Mouse (Mus musculus) c-Kit-positive CD71-positive TER-119-negative erythroid progenitor cells, embryonic 14.5 days (primary cell): Measurements from ENCODE around the gene Cped1.

ENCODE experiments used
- DNase-seq: peaks from one replicate; pipeline ENCODE4 v3.0.0-alpha.2; 2013; ENCODE audit warnings: low read depth

Gene Cped1

GRCm38 (mm10) chr6:22000086-22000485, 14.4 kb downstream of the Cped1 start:
- no peak for DNase-seq

DNA sequence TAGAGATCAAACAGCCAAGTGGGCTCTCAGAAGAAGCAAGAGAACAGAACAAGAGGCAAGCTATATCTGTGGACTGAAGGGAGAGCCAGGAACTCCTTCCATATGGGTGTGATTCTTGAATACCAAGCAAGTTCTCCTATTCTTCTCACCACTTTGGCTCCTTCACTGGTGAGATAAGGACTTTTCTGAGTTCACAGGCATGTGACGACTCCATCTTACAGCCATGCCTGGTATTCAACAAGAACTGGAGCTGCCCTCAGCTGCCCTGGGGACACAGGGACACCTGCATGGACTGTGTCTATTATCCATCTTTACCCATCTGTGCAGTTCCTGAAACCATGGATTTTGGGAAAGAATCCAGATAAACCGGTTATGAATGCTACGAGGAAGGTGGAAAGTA, 15.2 kb downstream of the Cped1 start:
- DNase-seq, result no peak

DNA sequence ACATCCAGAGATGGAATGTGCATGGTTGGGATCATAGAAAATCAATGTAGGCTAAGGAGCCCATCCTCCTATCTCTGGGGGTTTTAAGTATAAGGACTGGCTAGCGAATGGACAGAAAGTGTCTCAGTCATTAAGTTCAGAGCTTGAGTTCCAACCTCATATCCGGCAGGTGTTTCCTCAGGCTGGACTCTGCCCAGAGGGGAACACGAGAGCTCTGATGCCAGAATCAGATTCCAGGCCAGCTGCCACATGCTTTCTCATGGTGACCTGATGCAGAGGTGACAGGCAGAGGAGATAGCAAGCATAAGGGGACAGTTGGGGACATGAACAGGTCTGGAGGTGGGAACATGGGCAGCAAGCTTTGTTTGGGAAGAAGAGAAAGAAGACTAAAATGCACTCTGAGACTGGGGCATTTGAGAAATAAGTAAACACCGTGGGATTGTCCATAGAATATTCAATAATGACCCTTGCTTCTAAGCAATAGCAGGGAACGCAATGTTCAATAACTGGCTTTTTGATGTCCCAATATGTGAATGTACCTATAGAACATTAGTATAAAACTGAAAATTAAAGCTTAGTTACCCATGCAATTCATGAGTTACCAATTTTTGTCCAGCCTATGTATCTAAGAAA, 15.7 kb downstream of the Cped1 start:
- no peak for DNase-seq

- DNase-seq, result no peak
These were observed 16.9 kb downstream of the Cped1 start for GRCm38 (mm10) chr6:22002521-22003199.

- no peak for DNase-seq
These were observed 17.5 kb downstream of the Cped1 start for GRCm38 (mm10) chr6:22003200-22003587.

DNA sequence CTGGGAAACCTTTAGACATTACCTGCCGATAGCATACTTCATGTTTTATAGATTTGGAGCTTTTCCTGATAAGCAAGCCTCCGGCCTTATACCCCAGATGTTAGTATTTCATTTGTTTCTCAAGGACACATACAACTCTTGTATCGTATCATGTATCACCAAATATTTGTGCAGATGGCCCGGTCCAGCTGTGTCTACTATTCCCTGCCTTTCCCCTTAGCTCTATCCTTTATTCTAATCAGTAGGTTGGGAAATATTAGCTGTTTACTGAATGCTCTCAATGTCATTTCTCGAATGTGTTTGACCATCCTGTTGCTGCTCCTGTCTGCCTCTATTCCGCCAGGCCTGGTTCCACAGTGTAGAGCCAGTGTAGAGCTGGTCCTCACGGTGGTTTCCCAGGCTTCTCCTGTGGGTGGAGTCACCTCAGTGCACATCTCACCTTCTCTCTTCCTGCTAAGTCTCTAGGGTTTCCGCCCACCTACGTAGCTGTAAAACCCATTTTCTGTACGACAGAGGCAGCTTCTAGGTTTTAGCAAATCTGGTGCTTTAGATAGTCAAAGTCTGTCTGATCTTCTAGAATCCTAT, 18.3 kb downstream of the Cped1 start:
- DNase-seq, result no peak

- no peak for DNase-seq
These were observed 22.6 kb downstream of the Cped1 start for GRCm38 (mm10) chr6:22008346-22008745.

DNA sequence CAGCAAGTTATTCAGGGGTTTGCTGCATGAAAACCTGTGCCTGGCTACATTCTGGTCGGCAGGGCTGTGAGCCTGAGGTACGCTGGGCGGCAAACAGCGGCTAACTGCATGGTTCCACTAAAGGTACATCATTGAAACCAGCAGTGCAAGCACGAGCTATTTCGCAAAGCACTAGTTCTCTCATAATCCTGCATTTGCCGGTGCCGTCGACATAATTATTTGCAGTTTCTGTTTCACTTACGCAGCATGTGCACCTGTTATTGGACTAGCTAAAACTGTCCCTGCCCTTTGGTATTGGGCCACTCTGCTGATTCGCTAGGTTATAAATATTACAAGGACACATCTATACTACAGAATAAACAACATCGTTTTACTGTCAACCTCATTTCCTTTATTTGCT, 24.5 kb downstream of the Cped1 start:
- no peak for DNase-seq

DNA sequence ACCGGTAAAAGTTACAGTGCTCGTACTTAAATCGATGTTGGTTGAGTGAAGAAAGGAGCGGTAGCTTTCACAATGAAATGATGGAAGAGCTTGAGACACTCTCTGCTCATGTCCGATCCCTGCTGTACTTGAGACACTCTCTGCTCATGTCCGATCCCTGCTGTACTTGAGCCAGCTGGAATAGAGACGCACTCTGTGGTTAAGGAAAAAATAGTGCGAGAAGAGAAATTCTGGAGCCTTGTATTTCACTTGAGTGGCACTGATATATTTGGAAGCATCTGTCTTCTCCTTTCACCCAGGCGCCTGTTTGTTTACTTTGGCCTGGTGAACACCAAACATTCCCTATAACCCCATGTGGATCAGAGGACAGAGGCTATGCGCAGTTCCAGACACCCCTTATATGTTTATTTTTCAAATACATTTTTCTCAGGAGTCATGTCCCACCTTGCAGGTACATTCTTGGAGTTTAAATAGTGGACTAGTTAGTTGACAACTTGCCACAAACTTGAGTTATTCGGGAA, 25.1 kb downstream of the Cped1 start:
- no peak for DNase-seq

DNA sequence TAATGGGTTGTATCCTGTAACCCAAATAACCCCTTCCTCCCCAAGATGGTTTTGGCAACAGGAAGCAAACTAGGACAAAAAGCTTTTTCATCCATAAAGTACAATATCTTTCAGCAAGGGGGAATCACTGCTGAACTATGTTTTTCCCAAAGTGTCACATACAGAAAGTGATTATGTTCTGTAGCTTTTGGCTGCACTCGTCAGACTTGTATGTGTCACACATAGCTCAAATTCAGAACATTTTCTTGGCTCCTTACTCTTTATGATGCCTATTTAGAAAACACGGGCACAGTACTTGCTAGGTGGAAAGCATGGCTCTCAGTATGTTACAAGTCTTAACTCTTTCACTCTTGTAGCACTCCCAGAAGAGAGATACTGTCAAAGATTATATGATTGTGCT, 25.8 kb downstream of the Cped1 start:
- no peak for DNase-seq

DNA sequence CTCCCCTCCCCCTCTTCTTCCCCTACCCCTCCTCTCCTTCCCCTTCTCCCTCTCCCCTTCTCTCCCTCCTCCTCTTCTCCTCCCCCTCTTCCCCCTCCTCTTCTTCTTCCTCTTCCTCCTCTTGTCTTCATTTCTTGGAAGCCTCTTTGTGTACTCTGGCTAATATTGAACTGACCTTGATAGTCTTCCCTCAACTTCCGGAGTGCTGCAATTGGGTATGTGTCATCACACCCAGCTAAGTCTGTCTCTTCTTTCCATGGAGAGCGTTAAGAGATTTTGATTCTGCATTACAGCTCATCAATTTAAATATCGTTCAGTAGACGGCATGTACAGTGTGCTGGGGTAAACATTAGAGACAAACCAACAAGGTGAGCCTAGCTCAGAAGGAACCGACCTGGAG, 26.4 kb downstream of the Cped1 start:
- no peak for DNase-seq

DNA sequence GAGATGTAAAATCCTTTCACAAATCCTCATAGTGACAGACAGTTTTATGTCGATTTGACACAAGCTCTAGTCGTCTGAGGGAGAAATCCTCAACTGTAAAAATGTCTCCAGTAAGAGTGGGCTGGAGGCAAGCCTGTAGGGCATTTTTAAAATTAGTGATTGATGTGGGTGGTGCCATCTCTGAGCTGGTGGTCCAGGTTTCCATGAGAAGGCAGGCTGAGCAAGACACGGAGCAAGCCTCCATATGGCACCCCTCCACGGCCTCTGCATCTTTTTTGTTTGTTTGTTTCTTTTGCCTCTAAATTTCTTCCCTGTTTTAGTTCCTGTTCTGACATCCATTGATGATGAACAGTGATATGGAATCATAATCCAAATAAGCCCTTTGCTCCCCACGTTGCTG, 26.8 kb downstream of the Cped1 start:
- DNase-seq, result no peak

GRCm38 (mm10) chr6:22013394-22013793, 27.7 kb downstream of the Cped1 start:
- DNase-seq, result no peak

DNA sequence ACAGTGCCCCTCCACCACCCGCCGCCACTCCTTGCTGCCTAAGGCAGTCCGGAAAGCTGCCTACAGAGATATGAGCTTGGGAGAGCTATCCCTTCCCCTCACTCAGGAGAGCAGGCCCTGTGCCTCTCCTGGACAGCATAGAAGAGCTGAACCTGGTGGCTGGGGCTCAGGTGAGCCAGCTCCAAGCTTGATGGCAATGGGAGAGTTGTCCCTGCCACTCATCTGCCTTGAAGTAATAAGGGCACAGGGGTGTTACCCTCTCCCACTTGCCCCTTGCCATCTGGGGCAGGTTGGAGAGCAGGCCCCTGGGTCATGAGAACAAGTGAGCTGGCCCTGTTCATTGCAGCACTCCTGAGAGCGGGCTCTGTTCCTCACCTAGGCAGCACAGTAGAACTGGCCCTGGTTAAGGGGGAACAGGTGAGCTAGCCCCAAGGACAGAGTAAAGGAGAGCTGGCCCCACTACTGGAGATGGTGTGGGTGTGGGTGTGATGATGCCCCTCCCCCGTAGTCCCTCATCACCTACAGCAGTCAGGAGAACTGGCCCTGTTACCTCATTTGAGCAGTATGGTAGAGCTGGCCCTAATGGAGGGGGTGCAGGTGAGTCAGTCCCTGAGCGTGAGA, 28.7 kb downstream of the Cped1 start:
- no peak for DNase-seq

GRCm38 (mm10) chr6:22017631-22018030, 31.9 kb downstream of the Cped1 start:
- DNase-seq, result no peak

DNA sequence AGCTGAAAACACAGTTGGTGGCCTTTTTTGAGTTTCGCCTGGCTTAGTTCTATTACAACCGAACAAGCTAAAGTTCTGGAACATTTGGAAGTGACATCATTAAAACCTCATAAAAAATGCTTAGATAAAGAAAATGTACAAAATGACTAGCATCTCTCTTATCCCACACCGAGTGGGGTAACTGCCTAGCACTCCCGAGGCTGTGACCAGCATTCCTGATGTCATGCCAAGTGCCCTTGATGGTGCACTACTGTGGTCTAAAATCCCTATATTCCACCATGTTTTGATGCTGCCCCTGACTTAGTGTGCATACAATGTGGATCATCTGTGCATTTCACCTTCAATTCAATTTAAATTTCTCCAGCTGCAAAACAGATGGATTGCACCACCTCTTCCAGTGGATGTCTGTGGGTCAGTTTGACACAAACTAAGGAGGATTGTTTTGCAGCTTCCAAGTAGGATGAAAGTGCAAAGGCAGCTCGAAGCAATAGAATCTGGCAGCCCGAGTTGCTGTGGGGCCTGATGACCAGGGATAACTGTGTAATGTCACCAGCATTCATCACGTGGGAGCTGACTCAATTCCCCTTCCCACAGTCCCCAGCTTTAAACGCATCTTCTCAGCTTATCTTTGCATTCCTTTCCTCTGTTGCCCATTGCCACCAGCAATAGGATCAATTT, 33.2 kb downstream of the Cped1 start:
- DNase-seq, result no peak

DNA sequence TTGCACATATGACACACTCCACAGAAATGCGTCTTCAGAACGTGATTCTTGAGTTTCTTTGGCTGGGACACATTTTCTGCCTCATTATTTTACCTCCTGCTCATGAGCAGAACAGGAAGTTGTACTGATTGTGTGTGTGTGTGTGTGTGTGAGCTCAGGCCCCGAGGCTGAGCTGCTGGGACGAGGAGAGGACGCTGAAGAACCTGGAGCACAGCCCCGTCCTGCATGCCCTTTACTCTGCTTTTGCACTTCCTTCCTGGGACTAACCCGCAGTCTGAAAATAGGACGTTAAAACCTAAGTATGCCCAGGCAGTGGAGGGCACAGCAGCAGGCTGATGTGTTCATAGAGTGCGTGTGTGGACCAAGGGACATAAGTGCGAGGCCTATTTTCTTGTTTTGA, 33.9 kb downstream of the Cped1 start:
- DNase-seq, result no peak

- no peak for DNase-seq
These were observed 35.0 kb downstream of the Cped1 start for GRCm38 (mm10) chr6:22020696-22021095.

DNA sequence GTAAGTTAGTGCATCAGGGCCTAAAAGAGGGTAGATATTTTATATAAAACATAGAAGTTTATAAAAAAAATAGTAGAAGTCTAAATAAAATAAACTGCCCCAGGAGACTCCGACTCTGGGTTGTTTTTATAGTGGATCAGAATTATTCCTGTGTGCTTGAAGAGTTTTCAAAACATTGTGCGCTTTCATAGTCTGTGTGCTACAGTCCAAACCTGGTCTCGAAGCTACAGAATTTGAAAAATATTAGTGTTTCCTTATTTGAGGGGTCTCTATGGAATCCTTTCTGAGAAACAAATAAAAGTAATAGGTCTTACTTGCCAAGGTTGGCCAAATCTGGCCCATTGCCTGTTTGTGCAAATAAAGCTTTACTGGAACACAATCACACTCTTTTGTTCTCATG, 35.6 kb downstream of the Cped1 start:
- DNase-seq, result no peak

DNA sequence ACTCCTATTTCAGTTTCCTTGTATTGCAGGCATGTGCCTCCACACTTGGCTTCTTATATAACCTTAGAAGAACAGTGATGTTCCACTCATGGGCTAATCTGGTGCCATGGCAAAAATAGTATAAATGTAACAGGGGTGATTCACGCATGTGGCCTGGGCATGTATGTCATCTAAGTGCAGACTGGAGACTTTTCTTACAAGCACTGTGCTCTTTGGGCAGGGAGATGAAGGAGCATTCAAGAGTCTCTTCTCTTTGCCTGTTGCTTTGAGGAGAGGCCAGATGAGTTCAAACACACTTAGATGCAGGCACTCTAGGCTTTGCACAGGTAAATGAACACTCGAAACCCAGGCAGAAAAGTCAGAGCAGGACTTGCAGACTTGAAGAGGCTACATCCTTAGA, 38.5 kb downstream of the Cped1 start:
- no peak for DNase-seq

DNA sequence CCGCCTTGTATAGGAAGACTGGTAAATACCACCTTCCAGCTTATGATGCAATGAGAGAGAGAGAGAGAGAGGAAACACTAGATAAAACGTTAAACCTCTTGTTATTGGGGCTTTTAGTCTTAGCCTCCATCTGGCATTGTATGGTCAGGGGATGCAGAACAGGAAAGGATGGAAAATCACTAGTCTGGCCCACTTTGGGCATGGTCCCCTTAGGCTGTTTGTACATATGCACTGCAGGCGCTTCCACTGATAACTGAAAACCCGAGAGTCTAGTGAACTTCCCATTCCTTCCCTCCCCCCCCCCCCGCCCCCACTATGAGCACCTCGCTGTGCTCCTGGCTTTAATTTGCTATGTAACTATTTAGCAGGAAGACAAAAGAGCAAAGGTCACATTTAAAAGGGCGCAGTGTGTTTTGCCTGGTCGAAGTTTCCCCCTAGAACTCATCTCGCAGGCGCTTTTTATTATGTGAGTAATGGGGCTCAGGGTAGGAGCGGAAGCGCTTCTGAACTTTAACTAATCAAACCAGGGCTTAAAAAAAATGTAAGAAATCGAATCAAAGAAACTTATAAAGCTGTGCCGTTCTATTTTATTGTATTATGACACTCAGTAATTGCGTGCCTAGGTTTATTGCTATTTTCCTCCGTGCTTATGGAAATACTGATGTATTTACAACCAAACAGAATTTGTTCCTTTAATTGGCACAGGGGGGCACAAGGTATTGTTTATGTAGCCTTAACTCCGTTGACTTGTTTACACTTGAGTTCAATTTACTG, 40.1 kb downstream of the Cped1 start:
- DNase-seq, result no peak

DNA sequence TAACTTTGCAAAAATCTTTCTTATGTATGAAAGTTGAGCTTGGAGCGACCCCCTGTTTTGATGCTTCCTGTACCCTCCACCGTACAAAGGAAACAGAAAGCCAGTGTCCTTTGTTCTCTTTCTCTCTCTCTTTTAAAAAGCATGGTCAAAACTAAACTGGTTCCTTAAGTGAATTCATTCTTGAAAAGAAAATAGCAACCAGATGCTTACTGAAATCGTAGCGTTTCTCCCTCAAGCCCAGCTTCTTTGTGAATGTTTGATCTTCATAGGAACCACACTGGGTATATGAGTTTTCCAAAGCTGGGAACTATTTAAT, 40.6 kb downstream of the Cped1 start:
- DNase-seq, result no peak
